12 mouse cellular contexts compared by ENCODE assay signal in genomic region chr10:10689668-10690223, GRCm38 (mm10). TPM values are rescaled to one million over a fixed set of nuclear protein-coding genes. Genes with fewer than 3 reads are reported as not detected.
DNase-seq lines count a peak whose midpoint lies in the region; ATAC-seq lines count a peak whose summit lies in the region.
"Had no signal": no experiment of that assay in that cellular context is flagged by ENCODE, and none has a peak within 500 bp of the region (broad histone marks: within the 10 kb centered on the region; RNA-seq: fewer than 3 reads in every experiment).

No protein-coding gene starts in this region.

- peaks cover 13% of the 10 kb centered on the region for H3K27me3 ChIP-seq in heart, embryonic 11.5 days (ENCODE audit: control insufficient read depth, insufficient read depth, low read length)
- H3K27me3 ChIP-seq in hindbrain, embryonic 14.5 days (ENCODE audit: control insufficient read depth, insufficient read depth, low read length), result no peaks in the 10 kb centered on the region
- peaks cover 6% of the 10 kb centered on the region; the same call in 1 of the 2 replicates for H3K27me3 ChIP-seq in midbrain, embryonic 12.5 days

- no peak overlapping the region for H3K27ac ChIP-seq in heart, embryonic 11.5 days (ENCODE audit: low read depth, low read length)
- H3K27ac ChIP-seq in hindbrain, embryonic 14.5 days, result no peak overlapping the region
- no peak overlapping the region for H3K27ac ChIP-seq in midbrain, embryonic 12.5 days (replicated peaks)
- H3K27ac ChIP-seq: macrophage had no signal

- DNase-seq in heart, adult 18-20 months, result no peak
- no peak for DNase-seq in hindbrain, embryonic 14.5 days (ENCODE audit: low spot score)
- DNase-seq in spleen, postnatal 4 days (ENCODE audit: low spot score in 2 of 2), result no peak
- DNase-seq in spleen, postnatal 14 days (ENCODE audit: low spot score in 2 of 2), result no peak
- DNase-seq in adrenal gland, postnatal 4 days (ENCODE audit: low spot score in 2 of 2), result no peak

- no peaks in the 10 kb centered on the region for H3K9me3 ChIP-seq in heart, embryonic 11.5 days (replicated peaks; ENCODE audit: control insufficient read depth, low read length)
- no peaks in the 10 kb centered on the region for H3K9me3 ChIP-seq in hindbrain, embryonic 14.5 days (ENCODE audit: control insufficient read depth, low read length)
- no peaks in the 10 kb centered on the region for H3K9me3 ChIP-seq in midbrain, embryonic 12.5 days

- no peaks in the 10 kb centered on the region; the same call in 1 of the 2 replicates for H3K4me1 ChIP-seq in heart, embryonic 11.5 days (ENCODE audit: control insufficient read depth, insufficient read depth, low read length)
- H3K4me1 ChIP-seq in hindbrain, embryonic 14.5 days (replicated peaks; ENCODE audit: control insufficient read depth, insufficient read depth, low read length), result 0 out of 2 replicates have a peak, but pooled peaks cover 7% of the 10 kb centered on the region
- H3K4me1 ChIP-seq in midbrain, embryonic 12.5 days, result peaks cover 12% of the 10 kb centered on the region

- H3K36me3 ChIP-seq in heart, embryonic 11.5 days (ENCODE audit: control insufficient read depth, insufficient read depth, low read length), result no peaks in the 10 kb centered on the region
- H3K36me3 ChIP-seq in hindbrain, embryonic 14.5 days (replicated peaks; ENCODE audit: control insufficient read depth, insufficient read depth), result no peaks in the 10 kb centered on the region
- H3K36me3 ChIP-seq in midbrain, embryonic 12.5 days, result no peaks in the 10 kb centered on the region

- no peak overlapping the region for H3K9ac ChIP-seq in heart, embryonic 11.5 days (ENCODE audit: low read depth, low read length)
- H3K9ac ChIP-seq in hindbrain, embryonic 14.5 days, result peak overlapping the region; percentile 63
- H3K9ac ChIP-seq in midbrain, embryonic 12.5 days (replicated peaks), result peak overlapping the region; percentile 56

- ATAC-seq in heart, embryonic 11.5 days (replicated peaks; ENCODE audit: insufficient number of reproducible peaks, low FRiP score, low TSS enrichment), result peak; percentile 22; the same call in 1 of the 2 replicates
- ATAC-seq in common myeloid progenitor, adult 5-6 weeks (replicated peaks; ENCODE audit: low read depth, poor library complexity, severe bottlenecking), result peak; percentile 31
- ATAC-seq in hindbrain, embryonic 14.5 days (ENCODE audit: low FRiP score), result peak; percentile 25; the same call in 1 of the 2 replicates
- ATAC-seq in midbrain, embryonic 12.5 days (ENCODE audit: low FRiP score, low read depth), result peak; percentile 62

- H3K4me2 ChIP-seq in heart, embryonic 11.5 days, result peak overlapping the region; percentile 96
- H3K4me2 ChIP-seq in hindbrain, embryonic 14.5 days (replicated peaks), result peak overlapping the region; percentile 87
- peak overlapping the region; percentile 98 for H3K4me2 ChIP-seq in midbrain, embryonic 12.5 days (replicated peaks)

- WGBS in heart, embryonic 11.5 days (ENCODE audit: insufficient replicate concordance), result 27% methylated on average over 11 of the region's 11 CpGs
- WGBS in hindbrain, embryonic 14.5 days, result 12% methylated on average over 11 of the region's 11 CpGs
- WGBS in midbrain, embryonic 12.5 days, result 9% methylated on average over 11 of the region's 11 CpGs

- peak overlapping the region; percentile 54 for H3K4me3 ChIP-seq in heart, embryonic 11.5 days (ENCODE audit: low read depth, low read length)
- H3K4me3 ChIP-seq in hindbrain, embryonic 14.5 days (replicated peaks; ENCODE audit: low read length), result peak overlapping the region; percentile 43
- peak overlapping the region; percentile 51 for H3K4me3 ChIP-seq in midbrain, embryonic 12.5 days

RNA-seq across cellular contexts. Expression of gene Gm10944, which starts 8.6 kb away (rescaled TPM):
- polyA plus RNA-seq in heart, embryonic 11.5 days (2014; fragmentation: Nextera tagmentation; extraction: Ambion mirVana), result not detected in 2 replicates
- not detected for total RNA-seq in heart, adult 18-20 months (2021)
- total RNA-seq in common myeloid progenitor, adult 5-6 weeks (2017), result not detected in 2 replicates
- not detected in 2 replicates for polyA plus RNA-seq in hindbrain, embryonic 14.5 days (2014; fragmentation: Nextera tagmentation; extraction: Ambion mirVana)
- not detected in 2 replicates for polyA plus RNA-seq in midbrain, embryonic 12.5 days (2016; fragmentation: Nextera tagmentation; extraction: Ambion mirVana)
- total RNA-seq in adrenal gland, postnatal 4 days (2021), result not detected
- total RNA-seq: adrenal gland, adult 18-20 months had no signal
- polyA plus RNA-seq: C2C12; macrophage; spleen, adult 2 months had no signal
